Mouse (Mus musculus) G1E (cell line): ENCODE measurements at regions not wholly inside any gene's neighbourhood (a gene's known extent, or its start where the extent isn't known, plus 50 kb on each side); places are given as distances from the start of the nearest gene placed in this dataset.

Experiments used
- CTCF ChIP-seq: IDR thresholded peaks from 2 replicates; pipeline ENCODE4 v1.5.1; 2012; ENCODE audit warnings: low read depth, low read length, inconsistent platforms, mixed read lengths
- GATA1 ChIP-seq: IDR thresholded peaks from 2 replicates; pipeline ENCODE4 v1.6.1; 2012; ENCODE audit warnings: borderline replicate concordance, low read length, inconsistent platforms, mixed read lengths
- GATA2 ChIP-seq: IDR thresholded peaks from 2 replicates; pipeline ENCODE4 v1.6.1; 2012; ENCODE audit warnings: low read depth, low read length, inconsistent platforms, borderline replicate concordance
- POLR2AphosphoS5 ChIP-seq: IDR thresholded peaks from 2 replicates; pipeline ENCODE4 v1.6.1; 2012; ENCODE audit warnings: low read depth, low read length, inconsistent platforms; ENCODE audit not compliant: insufficient replicate concordance
- TAL1 ChIP-seq: conservative IDR thresholded peaks from 2 replicates; pipeline ENCODE4 v1.6.1; 2012; ENCODE audit warnings: low read depth, low read length, inconsistent platforms, mixed read lengths

GRCm38 (mm10) chr11:24370861-24371686 is 293.2 kb downstream of the Bcl11a start:
- no peak for TF ChIP-seq CTCF
- no peak for TF ChIP-seq GATA2
- no peak for TF ChIP-seq TAL1
- no peak for TF ChIP-seq GATA1
- no peak for TF ChIP-seq POLR2AphosphoS5
